Mouse (Mus musculus) embryonic facial prominence, embryonic 13.5 days (tissue): ENCODE data around the gene Zmym2. TPM values are rescaled to one million over a fixed set of nuclear protein-coding genes. Genes with fewer than 3 reads are reported as not detected.

Experiments
- polyA plus RNA-seq: library from polyadenylated mRNA; unstranded; fragments of >200 nt; fragmentation: Nextera tagmentation; extraction: Ambion mirVana; gene quantifications from 2 replicates; pipeline ENCODE4 v1.2.1, GENCODE M21; 2015

Zmym2 gene
- polyA plus RNA-seq, 1 experiment from 2014 or later, result 52.6 TPM

Other genes starting within 250 kb of the Zmym2 start
- 35.7 and 42.5 TPM in 2 replicates for gene Mphosph8, start 218.4 kb upstream of the Zmym2 start, polyA plus RNA-seq
- 35.3 and 45.7 TPM in 2 replicates for gene Pspc1, start 108.3 kb upstream of the Zmym2 start, polyA plus RNA-seq
- 29.5 and 31.8 TPM in 2 replicates for gene Zmym5, start 74.9 kb upstream of the Zmym2 start, polyA plus RNA-seq
- gene Gja3, start 171.4 kb downstream of the Zmym2 start, polyA plus RNA-seq, result 1.3 and 1.4 TPM in 2 replicates
- 30.1 and 31.4 TPM in 2 replicates for gene Gjb2, start 218.0 kb downstream of the Zmym2 start, polyA plus RNA-seq
- 0.13 TPM in 1 of 2 replicates, not detected in the other for gene Gm4491, start 229.2 kb downstream of the Zmym2 start, polyA plus RNA-seq
- 20.4 and 22.1 TPM in 2 replicates for gene Gjb6, start 247.0 kb downstream of the Zmym2 start, polyA plus RNA-seq